Mouse (Mus musculus) midbrain, embryonic 14.5 days (tissue): ENCODE measurements around the gene March5. TPM values are rescaled to one million over a fixed set of nuclear protein-coding genes. Genes with fewer than 3 reads are reported as not detected.

Experiments
- ATAC-seq: fragments of 200-750 bp; cut with Nextera tagmentation; 2 replicates; pipeline ENCODE4 v1.8.0; 2017; ENCODE audit warnings: moderate number of reproducible peaks, moderate library complexity; ENCODE audit not compliant: low FRiP score, low TSS enrichment
- DNase-seq: peaks from one replicate; pipeline ENCODE4 v3.0.0-alpha.2; 2015
- H3K27ac ChIP-seq: fragments of 300-500 bp; sonication (generic); replicated peaks from 2 replicates; pipeline ENCODE4 v1.5.1; 2014; ENCODE audit warnings: mild to moderate bottlenecking, low read depth, low read length, moderate library complexity
- H3K27me3 ChIP-seq: fragments of 300-500 bp; sonication (generic); 2 replicates; pipeline ENCODE4 v1.6.1; 2014; ENCODE audit warnings: low read length, control low read depth, mixed read lengths; ENCODE audit not compliant: control insufficient read depth, insufficient read depth
- H3K36me3 ChIP-seq: fragments of 300-500 bp; sonication (generic); 2 replicates; pipeline ENCODE4 v1.6.1; 2014; ENCODE audit warnings: low read length, control low read depth; ENCODE audit not compliant: control insufficient read depth, insufficient read depth
- H3K4me1 ChIP-seq: fragments of 300-500 bp; sonication (generic); 2 replicates; pipeline ENCODE4 v1.6.1; 2014; ENCODE audit warnings: mild to moderate bottlenecking, antibody characterized with exemption, low read length, control low read depth; ENCODE audit not compliant: control insufficient read depth, insufficient read depth
- H3K4me2 ChIP-seq: fragments of 300-500 bp; sonication (generic); 2 replicates; pipeline ENCODE4 v1.6.1; 2014; ENCODE audit warnings: mild to moderate bottlenecking, low read length, moderate library complexity
- H3K4me3 ChIP-seq: fragments of 300-500 bp; sonication (generic); replicated peaks from 2 replicates; pipeline ENCODE4 v1.5.1; 2014; ENCODE audit warnings: low read depth, low read length
- H3K9ac ChIP-seq: fragments of 300-500 bp; sonication (generic); replicated peaks from 2 replicates; pipeline ENCODE4 v1.6.1; 2014; ENCODE audit warnings: mild to moderate bottlenecking, low read length, moderate library complexity
- H3K9me3 ChIP-seq: fragments of 300-500 bp; sonication (generic); 2 replicates; pipeline ENCODE4 v1.6.1; 2016; ENCODE audit warnings: low read length, control low read depth, mixed read lengths; ENCODE audit not compliant: control insufficient read depth
- WGBS: fragments of 180-500 bp; shearing (Covaris S2); extraction: QIAGEN DNeasy Blood & Tissue Kit; methylation state at CpG from one replicate; pipeline ENCODE4 v1.1.7; 2014; 5-methylcytosine and 5-hydroxymethylcytosine counted together
- polyA plus RNA-seq: library from polyadenylated mRNA; unstranded; fragments of >200 nt; fragmentation: Nextera tagmentation; extraction: Ambion mirVana; gene quantifications from 2 replicates; pipeline ENCODE4 v1.2.1, GENCODE M21; 2014

March5 gene
- polyA plus RNA-seq, 1 experiment from 2014 or later, result 131 TPM

- 67% methylated on average over 2 of the region's 2 CpGs for WGBS
- Histone ChIP-seq H3K36me3 (no peaks in the 10 kb centered on the region), H3K9ac (no peak overlapping the region), H3K27ac (no peak overlapping the region), H3K9me3 (no peaks in the 10 kb centered on the region), H3K4me2 (no peak overlapping the region), H3K4me1 (peaks cover 8% of the 10 kb centered on the region), H3K4me3 (no peak overlapping the region), H3K27me3 (no peaks in the 10 kb centered on the region)
- ATAC-seq (no peak), DNase-seq (no peak)
Observed at GRCm38 (mm10) chr19:37242707-37243106, 35.4 kb downstream of the March5 start.

- Histone ChIP-seq H3K27me3 (no peaks in the 10 kb centered on the region), H3K36me3 (no peaks in the 10 kb centered on the region), H3K4me1 (no peaks in the 10 kb centered on the region), H3K27ac (no peak overlapping the region), H3K9ac (no peak overlapping the region), H3K4me2 (no peak overlapping the region), H3K9me3 (no peaks in the 10 kb centered on the region), H3K4me3 (no peak overlapping the region)
- ATAC-seq, result no peak
- WGBS, result 40% methylated on average over 3 of the region's 3 CpGs
- no peak for DNase-seq
Observed at GRCm38 (mm10) chr19:37246859-37247258, 39.5 kb downstream of the March5 start.

DNA sequence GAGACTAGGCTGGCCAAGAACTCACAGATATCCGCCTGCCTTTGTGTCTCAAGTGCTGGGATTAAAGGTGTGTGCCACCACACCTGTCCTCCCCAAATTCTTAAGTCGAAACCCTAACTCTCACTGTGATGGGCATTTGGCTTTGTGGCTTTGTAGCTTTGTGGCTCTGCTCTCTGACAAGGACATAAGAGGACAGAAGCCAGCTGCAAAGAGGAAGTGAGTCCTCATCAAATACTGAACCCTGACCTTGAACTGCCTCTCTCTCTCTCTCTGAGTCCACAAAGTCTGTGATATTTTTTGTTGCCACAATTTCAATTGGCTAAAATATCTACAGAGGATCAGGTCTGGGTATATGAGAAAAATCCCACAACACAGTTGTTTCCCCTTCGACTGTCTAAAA, 40.9 kb downstream of the March5 start:
- no peak for DNase-seq
- Histone ChIP-seq H3K27ac (no peak overlapping the region), H3K36me3 (no peaks in the 10 kb centered on the region), H3K9ac (no peak overlapping the region), H3K4me1 (no peaks in the 10 kb centered on the region), H3K4me3 (no peak overlapping the region), H3K27me3 (no peaks in the 10 kb centered on the region), H3K4me2 (no peak overlapping the region), H3K9me3 (no peaks in the 10 kb centered on the region)
- 80% methylated on average over 3 of the region's 3 CpGs for WGBS
- ATAC-seq, result no peak

DNA sequence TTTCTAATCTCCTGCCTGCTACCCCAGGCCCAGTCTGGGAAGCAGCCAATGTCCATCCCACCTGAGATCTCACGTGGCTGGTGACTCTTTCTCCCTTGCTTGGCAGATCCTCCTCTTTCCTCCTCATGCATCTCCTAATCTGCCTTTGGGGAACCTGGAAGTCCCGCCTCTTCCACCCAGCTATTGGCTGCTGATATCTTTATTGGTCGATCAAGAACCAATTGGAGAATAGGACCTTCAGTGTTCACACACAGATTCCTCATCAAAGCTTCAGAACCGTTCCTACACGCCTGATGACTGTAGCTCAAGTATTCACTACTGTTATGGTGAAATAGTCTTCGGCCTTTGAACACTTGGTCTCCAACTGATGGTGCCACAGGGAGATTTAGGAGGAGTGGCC, 44.8 kb downstream of the March5 start:
- H3K27ac ChIP-seq, result no peak overlapping the region
- no peaks in the 10 kb centered on the region for H3K4me1 ChIP-seq
- DNase-seq (no peak), ATAC-seq (no peak)
- H3K4me2 ChIP-seq, result no peak overlapping the region
- WGBS, result 70% methylated on average over 6 of the region's 6 CpGs
- no peak overlapping the region for H3K9ac ChIP-seq
- H3K4me3 ChIP-seq, result no peak overlapping the region
- H3K9me3 ChIP-seq, result no peaks in the 10 kb centered on the region
- no peaks in the 10 kb centered on the region for H3K27me3 ChIP-seq
- H3K36me3 ChIP-seq, result no peaks in the 10 kb centered on the region

- H3K27ac ChIP-seq, result no peak overlapping the region
- DNase-seq, result no peak
- H3K9ac ChIP-seq, result no peak overlapping the region
- WGBS, result 93% methylated on average over 9 of the region's 9 CpGs
- H3K4me3 ChIP-seq, result no peak overlapping the region
- no peaks in the 10 kb centered on the region for H3K27me3 ChIP-seq
- no peak for ATAC-seq
- no peak overlapping the region for H3K4me2 ChIP-seq
- no peaks in the 10 kb centered on the region for H3K4me1 ChIP-seq
- no peaks in the 10 kb centered on the region for H3K36me3 ChIP-seq
- H3K9me3 ChIP-seq, result no peaks in the 10 kb centered on the region
Observed at GRCm38 (mm10) chr19:37255321-37255720, 48.0 kb downstream of the March5 start.

DNA sequence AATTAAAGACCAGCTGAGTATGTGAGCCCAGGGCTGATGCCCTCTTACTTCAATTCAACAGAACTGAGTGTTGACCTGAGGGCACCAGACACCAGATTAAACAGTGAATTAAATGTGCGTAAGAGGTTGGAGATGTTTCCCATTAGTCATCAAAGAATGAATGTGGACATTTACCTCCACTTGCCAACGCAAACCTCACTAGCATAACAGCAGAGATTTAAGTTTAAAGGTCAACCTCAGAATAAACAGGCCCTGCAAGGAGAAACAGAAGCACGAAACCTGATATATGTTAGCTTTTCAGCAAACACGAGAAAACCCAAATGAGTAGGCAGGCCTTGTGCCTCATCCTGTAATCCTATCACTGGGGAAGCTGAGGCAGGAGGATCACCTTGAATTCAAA, 55.0 kb downstream of the March5 start:
- no peak overlapping the region for H3K27ac ChIP-seq
- no peaks in the 10 kb centered on the region for H3K9me3 ChIP-seq
- H3K4me3 ChIP-seq, result no peak overlapping the region
- no peak for ATAC-seq
- no peaks in the 10 kb centered on the region for H3K27me3 ChIP-seq
- H3K9ac ChIP-seq, result no peak overlapping the region
- H3K4me2 ChIP-seq, result no peak overlapping the region
- H3K36me3 ChIP-seq, result no peaks in the 10 kb centered on the region
- 81% methylated on average over 4 of the region's 4 CpGs for WGBS
- no peaks in the 10 kb centered on the region for H3K4me1 ChIP-seq
- no peak for DNase-seq

GRCm38 (mm10) chr19:37263566-37263942, 56.2 kb downstream of the March5 start:
- no peaks in the 10 kb centered on the region for H3K27me3 ChIP-seq
- DNase-seq, result no peak
- no peak overlapping the region for H3K4me2 ChIP-seq
- H3K4me1 ChIP-seq, result no peaks in the 10 kb centered on the region
- 72% methylated on average over 8 of the region's 8 CpGs for WGBS
- no peak overlapping the region for H3K9ac ChIP-seq
- no peak overlapping the region for H3K27ac ChIP-seq
- H3K9me3 ChIP-seq, result no peaks in the 10 kb centered on the region
- no peak for ATAC-seq
- 0 out of 2 replicates have a peak, but pooled peaks cover 4% of the 10 kb centered on the region for H3K36me3 ChIP-seq
- no peak overlapping the region for H3K4me3 ChIP-seq

- DNase-seq, result peak; percentile 48
- Histone ChIP-seq H3K4me2 (no peak overlapping the region), H3K9me3 (no peaks in the 10 kb centered on the region), H3K27me3 (no peaks in the 10 kb centered on the region), H3K4me1 (no peaks in the 10 kb centered on the region), H3K4me3 (no peak overlapping the region), H3K9ac (no peak overlapping the region), H3K27ac (no peak overlapping the region), H3K36me3 (0 out of 2 replicates have a peak, but pooled peaks cover 10% of the 10 kb centered on the region)
- WGBS, result 61% methylated on average over 23 of the region's 23 CpGs
- ATAC-seq, result no peak
Observed at GRCm38 (mm10) chr19:37263943-37264897, 56.9 kb downstream of the March5 start.
